Mouse (Mus musculus) MEL-GATA-1-ER (cell line): ENCODE data around the gene Ctxn2.

Experiments used
- DNase-seq: peaks from one replicate; pipeline ENCODE4 v3.0.0-alpha.2; 2012; ENCODE audit warnings: low read depth; ENCODE audit errors: extremely low read depth

Gene Ctxn2

GRCm38 (mm10) chr2:125192905-125193304, 56.4 kb downstream of the Ctxn2 start:
- DNase-seq: no peak

- DNase-seq: no peak
Observed at GRCm38 (mm10) chr2:125196771-125197170, 60.3 kb downstream of the Ctxn2 start.
